Mouse (Mus musculus) limb, embryonic 15.5 days (tissue): ENCODE results near the gene St6galnac4. TPM values are rescaled to one million over a fixed set of nuclear protein-coding genes. Genes with fewer than 3 reads are reported as not detected.

ENCODE experiments used
- ATAC-seq: fragments of 200-750 bp; cut with Nextera tagmentation; 2 replicates; pipeline ENCODE4 v1.8.0; 2017; ENCODE audit warnings: low read depth, moderate TSS enrichment; ENCODE audit not compliant: insufficient number of reproducible peaks, low FRiP score, low TSS enrichment
- H3K27ac ChIP-seq: fragments of 300-500 bp; sonication (generic); 2 replicates; pipeline ENCODE4 v1.5.1; 2015; ENCODE audit warnings: moderate library complexity, mild to moderate bottlenecking, inconsistent platforms
- H3K27me3 ChIP-seq: fragments of 300-500 bp; sonication (generic); 2 replicates; pipeline ENCODE4 v1.6.1; 2015; ENCODE audit warnings: inconsistent platforms
- H3K36me3 ChIP-seq: fragments of 300-500 bp; sonication (generic); 2 replicates; pipeline ENCODE4 v1.6.1; 2015; ENCODE audit warnings: inconsistent platforms
- H3K4me1 ChIP-seq: fragments of 300-500 bp; sonication (generic); 2 replicates; pipeline ENCODE4 v1.6.1; 2015; ENCODE audit warnings: inconsistent platforms
- H3K4me2 ChIP-seq: fragments of 300-500 bp; sonication (generic); 2 replicates; pipeline ENCODE4 v1.6.1; 2015; ENCODE audit warnings: mild to moderate bottlenecking, inconsistent platforms
- H3K4me3 ChIP-seq: fragments of 300-500 bp; sonication (generic); 2 replicates; pipeline ENCODE4 v1.5.1; 2015; ENCODE audit warnings: mild to moderate bottlenecking, inconsistent platforms
- H3K9ac ChIP-seq: fragments of 300-500 bp; sonication (generic); 2 replicates; pipeline ENCODE4 v1.6.1; 2015; ENCODE audit warnings: inconsistent platforms
- H3K9me3 ChIP-seq: fragments of 300-500 bp; sonication (generic); 2 replicates; pipeline ENCODE4 v1.6.1; 2016; ENCODE audit warnings: inconsistent platforms
- WGBS: fragments of 180-500 bp; shearing (Covaris S2); methylation state at CpG from one replicate; pipeline ENCODE4 v1.1.7; 2015; 5-methylcytosine and 5-hydroxymethylcytosine counted together
- polyA plus RNA-seq: library from polyadenylated mRNA; unstranded; fragments of >200 nt; fragmentation: Nextera tagmentation; extraction: Ambion mirVana; gene quantifications from 2 replicates; pipeline ENCODE4 v1.2.1, GENCODE M21; 2015

St6galnac4 gene
- polyA plus RNA-seq, 1 experiment from 2014 or later, result 33.8 TPM

- Histone ChIP-seq H3K27ac (peak within 1 kb of the TSS; percentile 69), H3K4me3 (no peak within 1 kb of the TSS), H3K4me2 (no peak within 1 kb of the TSS), H3K9ac (no peak within 1 kb of the TSS), H3K4me1 (peaks cover 55% of the 10 kb centered on the region), H3K36me3 (peaks cover 22% of the 10 kb centered on the region), H3K27me3 (no peaks in the 10 kb centered on the region), H3K9me3 (0 out of 2 replicates have a peak, but pooled peaks cover 3% of the 10 kb centered on the region)
- 22% methylated on average over 7 of the region's 7 CpGs for WGBS
- ATAC-seq, result no peak
These were observed 34.6 kb downstream of the St6galnac4 start, which contains the start of gene Ak1 for GRCm38 (mm10) chr2:32621517-32621859. Gene Ak1 (plus strand): TSS chr2:32621758.

GRCm38 (mm10) chr2:32624111-32624748 is 37.3 kb downstream of the St6galnac4 start:
- Histone ChIP-seq H3K9ac (no peak overlapping the region), H3K27me3 (no peaks in the 10 kb centered on the region), H3K4me3 (no peak overlapping the region), H3K36me3 (no peaks in the 10 kb centered on the region), H3K27ac (peak overlapping the region; percentile 73; the same call in 1 of the 2 replicates), H3K9me3 (no peaks in the 10 kb centered on the region), H3K4me2 (no peak overlapping the region), H3K4me1 (peaks cover 79% of the 10 kb centered on the region)
- no peak for ATAC-seq
- 81% methylated on average over 5 of the region's 5 CpGs for WGBS

GRCm38 (mm10) chr2:32625212-32625872 is 38.4 kb downstream of the St6galnac4 start:
- Histone ChIP-seq H3K9ac (peak overlapping the region; percentile 4; the same call in 1 of the 2 replicates), H3K4me1 (peaks cover 72% of the 10 kb centered on the region), H3K9me3 (no peaks in the 10 kb centered on the region), H3K27me3 (no peaks in the 10 kb centered on the region), H3K36me3 (no peaks in the 10 kb centered on the region), H3K4me3 (peak overlapping the region; percentile 26), H3K4me2 (peak overlapping the region; percentile 55), H3K27ac (peak overlapping the region; percentile 73)
- WGBS, result 6% methylated on average over 13 of the region's 13 CpGs
- ATAC-seq, result peak; percentile 21; the same call in 1 of the 2 replicates

- peak overlapping the region; percentile 73 for H3K27ac ChIP-seq
- H3K4me3 ChIP-seq, result peak overlapping the region; percentile 26; the same call in 1 of the 2 replicates
- H3K4me2 ChIP-seq, result peak overlapping the region; percentile 55; the same call in 1 of the 2 replicates
- peak overlapping the region; percentile 4; the same call in 1 of the 2 replicates for H3K9ac ChIP-seq
- H3K9me3 ChIP-seq, result no peaks in the 10 kb centered on the region
- no peaks in the 10 kb centered on the region for H3K36me3 ChIP-seq
- no peaks in the 10 kb centered on the region for H3K27me3 ChIP-seq
- peaks cover 64% of the 10 kb centered on the region for H3K4me1 ChIP-seq
- ATAC-seq, result peak; percentile 32; the same call in 1 of the 2 replicates
- WGBS, result 26% methylated on average over 5 of the region's 5 CpGs
These were observed 39.2 kb downstream of the St6galnac4 start for GRCm38 (mm10) chr2:32625873-32626694.

GRCm38 (mm10) chr2:32627266-32628043 is 40.6 kb downstream of the St6galnac4 start:
- Histone ChIP-seq H3K9me3 (no peaks in the 10 kb centered on the region), H3K27ac (peak overlapping the region; percentile 71; the same call in 1 of the 2 replicates), H3K4me1 (peaks cover 58% of the 10 kb centered on the region), H3K36me3 (no peaks in the 10 kb centered on the region), H3K27me3 (no peaks in the 10 kb centered on the region), H3K4me2 (no peak overlapping the region), H3K9ac (no peak overlapping the region), H3K4me3 (no peak overlapping the region)
- no peak for ATAC-seq
- WGBS, result 53% methylated on average over 20 of the region's 20 CpGs

GRCm38 (mm10) chr2:32628044-32628550 is 41.2 kb downstream of the St6galnac4 start:
- Histone ChIP-seq H3K9me3 (no peaks in the 10 kb centered on the region), H3K27ac (peak overlapping the region; percentile 71), H3K4me3 (no peak overlapping the region), H3K9ac (no peak overlapping the region), H3K27me3 (no peaks in the 10 kb centered on the region), H3K4me1 (peaks cover 58% of the 10 kb centered on the region), H3K4me2 (0 out of 2 replicates have a peak overlapping the region, but pooled peaks have one; percentile 10), H3K36me3 (no peaks in the 10 kb centered on the region)
- WGBS, result 48% methylated on average over 4 of the region's 4 CpGs
- no peak for ATAC-seq

- ATAC-seq, result peak; percentile 20; the same call in 1 of the 2 replicates
- Histone ChIP-seq H3K4me3 (no peak overlapping the region), H3K36me3 (no peaks in the 10 kb centered on the region), H3K27me3 (no peaks in the 10 kb centered on the region), H3K9me3 (no peaks in the 10 kb centered on the region), H3K9ac (no peak overlapping the region), H3K4me2 (0 out of 2 replicates have a peak overlapping the region, but pooled peaks have one; percentile 10), H3K27ac (peak overlapping the region; percentile 71), H3K4me1 (peaks cover 62% of the 10 kb centered on the region)
- WGBS, result 29% methylated on average over 5 of the region's 5 CpGs
These were observed 41.8 kb downstream of the St6galnac4 start for GRCm38 (mm10) chr2:32628729-32629128.

- Histone ChIP-seq H3K9ac (no peak overlapping the region), H3K4me2 (no peak overlapping the region), H3K9me3 (no peaks in the 10 kb centered on the region), H3K4me3 (no peak overlapping the region), H3K4me1 (peaks cover 63% of the 10 kb centered on the region), H3K27ac (peak overlapping the region; percentile 71), H3K27me3 (no peaks in the 10 kb centered on the region), H3K36me3 (no peaks in the 10 kb centered on the region)
- ATAC-seq, result no peak
- 46% methylated on average over 9 of the region's 9 CpGs for WGBS
These were observed 42.5 kb downstream of the St6galnac4 start for GRCm38 (mm10) chr2:32629276-32629976.

- peaks cover 57% of the 10 kb centered on the region for H3K4me1 ChIP-seq
- no peaks in the 10 kb centered on the region for H3K27me3 ChIP-seq
- H3K9me3 ChIP-seq, result no peaks in the 10 kb centered on the region
- 71% methylated on average over 7 of the region's 9 CpGs for WGBS
- no peaks in the 10 kb centered on the region for H3K36me3 ChIP-seq
- H3K4me2 ChIP-seq, result no peak overlapping the region
- H3K9ac ChIP-seq, result no peak overlapping the region
- ATAC-seq, result no peak
- no peak overlapping the region; the same call in 1 of the 2 replicates for H3K27ac ChIP-seq
- H3K4me3 ChIP-seq, result no peak overlapping the region
These were observed 43.1 kb downstream of the St6galnac4 start for GRCm38 (mm10) chr2:32630036-32630435.

- Histone ChIP-seq H3K9me3 (no peaks in the 10 kb centered on the region), H3K4me1 (peaks cover 47% of the 10 kb centered on the region), H3K4me3 (no peak overlapping the region), H3K27ac (no peak overlapping the region), H3K36me3 (no peaks in the 10 kb centered on the region), H3K9ac (no peak overlapping the region), H3K27me3 (no peaks in the 10 kb centered on the region), H3K4me2 (no peak overlapping the region)
- ATAC-seq, result no peak
- 85% methylated on average over 10 of the region's 10 CpGs for WGBS
These were observed 44.2 kb downstream of the St6galnac4 start for GRCm38 (mm10) chr2:32631046-32631445.
